Mouse (Mus musculus) liver, postnatal 0 days (tissue): ENCODE results near the gene Ctf1. TPM values are rescaled to one million over a fixed set of nuclear protein-coding genes. Genes with fewer than 3 reads are reported as not detected.

ENCODE experiments used
- ATAC-seq: fragments of 200-750 bp; cut with Nextera tagmentation; 2 replicates; pipeline ENCODE4 v1.8.0; 2017; ENCODE audit warnings: mild to moderate bottlenecking, moderate library complexity
- DNase-seq: peaks from one replicate; pipeline ENCODE4 v3.0.0-alpha.2; 2016
- H3K27ac ChIP-seq: fragments of 300-500 bp; sonication (generic); 2 replicates; pipeline ENCODE4 v1.5.1; 2014; ENCODE audit warnings: antibody characterized with exemption, moderate library complexity, mild to moderate bottlenecking, low read depth
- H3K27me3 ChIP-seq: fragments of 300-500 bp; sonication (generic); 2 replicates; pipeline ENCODE4 v1.6.1; 2014; ENCODE audit warnings: low read length, control low read depth, mixed read lengths; ENCODE audit not compliant: insufficient read depth
- H3K36me3 ChIP-seq: fragments of 300-500 bp; sonication (generic); replicated peaks from 2 replicates; pipeline ENCODE4 v1.6.1; 2014; ENCODE audit warnings: mild to moderate bottlenecking, control low read depth, low read length, moderate library complexity, mixed read lengths; ENCODE audit not compliant: insufficient read depth
- H3K4me1 ChIP-seq: fragments of 300-500 bp; sonication (generic); 2 replicates; pipeline ENCODE4 v1.6.1; 2014; ENCODE audit warnings: antibody characterized with exemption, mild to moderate bottlenecking, control low read depth; ENCODE audit not compliant: insufficient read depth
- H3K4me2 ChIP-seq: fragments of 300-500 bp; sonication (generic); 2 replicates; pipeline ENCODE4 v1.6.1; 2014; ENCODE audit warnings: low read depth, mild to moderate bottlenecking, low read length, moderate library complexity, mixed read lengths
- H3K4me3 ChIP-seq: fragments of 300-500 bp; sonication (generic); 2 replicates; pipeline ENCODE4 v1.5.1; 2014; ENCODE audit warnings: low read depth, low read length
- H3K9ac ChIP-seq: fragments of 300-500 bp; sonication (generic); replicated peaks from 2 replicates; pipeline ENCODE4 v1.6.1; 2014; ENCODE audit warnings: mild to moderate bottlenecking, moderate library complexity
- H3K9me3 ChIP-seq: fragments of 300-500 bp; sonication (generic); 2 replicates; pipeline ENCODE4 v1.6.1; 2016; ENCODE audit warnings: mild to moderate bottlenecking, control low read depth, low read length, mixed read lengths
- CTCF ChIP-seq: sonication (generic); IDR thresholded peaks from 2 replicates; pipeline ENCODE4 v1.5.1; 2016; ENCODE audit warnings: antibody characterized with exemption, low read depth
- EP300 ChIP-seq: IDR thresholded peaks from 2 replicates; pipeline ENCODE4 v1.6.1; 2016; ENCODE audit warnings: antibody characterized with exemption, low read depth, mild to moderate bottlenecking
- WGBS: fragments of 180-500 bp; shearing (Covaris S2); extraction: QIAGEN DNeasy Blood & Tissue Kit; methylation state at CpG from one replicate; pipeline ENCODE4 v1.1.7; 2014; ENCODE audit not compliant: insufficient replicate concordance; 5-methylcytosine and 5-hydroxymethylcytosine counted together
- polyA plus RNA-seq: library from polyadenylated mRNA; unstranded; fragments of >200 nt; fragmentation: Nextera tagmentation; extraction: Ambion mirVana; gene quantifications from 2 replicates; pipeline ENCODE4 v1.2.1, GENCODE M21; 2015

Ctf1 gene
- polyA plus RNA-seq, 1 experiment from 2014 or later, result 7.9 TPM

DNA sequence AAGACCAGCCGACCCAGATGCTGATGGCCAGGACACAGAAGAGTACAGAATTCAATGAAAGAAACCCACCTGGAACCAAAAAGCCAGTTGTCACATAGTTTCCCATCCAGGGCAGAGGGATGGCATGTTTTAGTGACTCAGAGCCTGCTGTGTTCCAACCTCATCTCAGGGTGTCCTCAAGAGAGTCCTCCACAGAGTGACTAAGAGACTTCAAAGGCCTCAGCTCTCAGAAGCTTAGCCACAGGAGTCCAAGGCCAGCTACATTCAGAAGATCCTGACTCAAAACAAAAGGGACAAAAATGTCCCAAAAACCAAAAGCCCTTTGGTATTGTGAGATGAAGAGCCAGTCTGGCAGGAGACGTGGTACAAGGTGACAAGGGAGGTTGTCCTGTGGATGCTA, 33.7 kb upstream of the Ctf1 start:
- ATAC-seq, result no peak
- Histone ChIP-seq H3K9me3 (no peaks in the 10 kb centered on the region), H3K4me3 (no peak overlapping the region), H3K27ac (no peak overlapping the region), H3K9ac (no peak overlapping the region), H3K27me3 (no peaks in the 10 kb centered on the region), H3K4me1 (0 out of 2 replicates have a peak, but pooled peaks cover 3% of the 10 kb centered on the region), H3K36me3 (no peaks in the 10 kb centered on the region), H3K4me2 (no peak overlapping the region)
- TF ChIP-seq CTCF, result no peak
- DNase-seq, result no peak
- 71% methylated on average over 2 of the region's 2 CpGs for WGBS

- no peak for TF ChIP-seq CTCF
- no peak for TF ChIP-seq EP300
- WGBS, result 89% methylated on average over 13 of the region's 13 CpGs
- no peak overlapping the region for H3K9ac ChIP-seq
- H3K4me2 ChIP-seq, result no peak overlapping the region
- ATAC-seq, result no peak
- no peak overlapping the region for H3K27ac ChIP-seq
- H3K4me3 ChIP-seq, result no peak overlapping the region
- H3K27me3 ChIP-seq, result no peaks in the 10 kb centered on the region
- 0 out of 2 replicates have a peak, but pooled peaks cover 3% of the 10 kb centered on the region for H3K4me1 ChIP-seq
- H3K9me3 ChIP-seq, result no peaks in the 10 kb centered on the region
- no peak for DNase-seq
- no peaks in the 10 kb centered on the region for H3K36me3 ChIP-seq
These were observed 32.0 kb upstream of the Ctf1 start for GRCm38 (mm10) chr7:127680541-127680940.

DNA sequence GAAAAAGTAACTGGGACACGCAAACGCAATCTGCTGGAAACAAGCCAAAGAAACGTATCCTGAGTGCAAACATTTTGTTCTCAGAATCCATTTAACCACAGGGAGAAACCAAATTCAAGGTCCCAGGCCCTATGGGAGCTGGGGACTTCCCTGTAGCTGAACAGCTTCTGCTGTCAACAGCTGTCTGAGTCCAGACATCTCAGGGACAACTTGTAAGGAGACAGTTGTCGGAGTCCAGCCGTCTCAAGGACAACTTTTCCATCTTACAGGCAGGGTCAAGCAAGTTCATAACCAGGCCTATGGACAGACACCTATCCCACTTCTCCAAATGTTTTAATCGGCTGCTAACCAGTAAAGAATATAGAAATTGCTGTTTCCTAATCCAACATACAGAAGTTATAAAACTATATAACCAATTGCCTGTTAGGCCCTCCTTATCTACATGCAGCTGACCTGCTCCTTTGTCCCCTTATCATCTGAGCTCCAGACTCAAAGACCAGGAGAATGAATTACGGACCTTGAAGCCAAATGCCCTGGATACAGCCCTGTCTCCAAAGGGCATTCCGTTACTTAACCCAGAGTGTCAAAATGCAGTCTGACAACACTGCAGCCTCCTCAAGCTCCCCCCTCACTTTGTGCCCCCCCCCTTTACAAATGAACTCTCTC, 30.5 kb upstream of the Ctf1 start:
- H3K9me3 ChIP-seq, result no peaks in the 10 kb centered on the region
- WGBS, result 60% methylated on average over 8 of the region's 8 CpGs
- no peak for DNase-seq

DNA sequence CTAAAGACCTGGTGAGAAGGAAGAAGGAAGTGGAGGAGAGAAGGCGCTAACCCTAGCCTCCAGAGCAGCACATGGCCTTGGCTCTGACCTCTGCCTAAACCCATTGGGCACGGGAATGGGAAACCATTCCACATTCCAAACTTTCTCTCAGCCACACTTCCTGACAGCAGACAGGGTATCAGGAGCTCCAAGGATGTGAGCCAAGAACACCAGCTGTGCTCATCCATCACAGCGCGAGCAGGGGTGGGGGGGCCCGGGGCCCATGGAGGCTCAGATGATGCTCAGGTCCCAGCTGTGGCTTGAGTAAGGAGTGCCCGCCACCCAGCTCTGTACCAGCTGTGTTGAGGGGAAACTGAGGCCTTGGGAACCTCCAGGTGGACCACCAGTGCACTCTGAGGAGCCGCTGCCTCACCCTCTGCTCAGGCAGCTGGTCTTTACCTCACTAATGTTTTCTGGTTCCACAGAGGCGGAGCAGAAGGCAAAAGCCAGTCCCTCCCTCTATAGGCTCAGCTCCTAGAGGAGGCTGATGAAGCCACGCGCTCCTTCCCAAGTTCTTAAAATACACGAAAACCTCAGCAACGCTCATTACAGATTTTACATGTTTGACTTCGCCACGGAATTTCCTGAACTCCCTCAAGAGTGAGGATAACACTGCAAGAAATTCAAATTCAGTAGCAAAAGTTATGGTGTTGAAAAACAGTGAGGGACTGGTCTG, 27.1 kb upstream of the Ctf1 start:
- Histone ChIP-seq H3K4me2 (no peak overlapping the region), H3K9me3 (no peaks in the 10 kb centered on the region), H3K9ac (no peak overlapping the region), H3K36me3 (no peaks in the 10 kb centered on the region), H3K4me3 (no peak overlapping the region), H3K4me1 (0 out of 2 replicates have a peak, but pooled peaks cover 3% of the 10 kb centered on the region), H3K27me3 (no peaks in the 10 kb centered on the region), H3K27ac (no peak overlapping the region)
- TF ChIP-seq CTCF (no peak), EP300 (no peak)
- ATAC-seq, result no peak
- no peak for DNase-seq
- 82% methylated on average over 14 of the region's 14 CpGs for WGBS

More for the DNA sequence above, 30.5 kb upstream of the Ctf1 start:
- Histone ChIP-seq H3K27me3 (no peaks in the 10 kb centered on the region), H3K27ac (no peak overlapping the region), H3K4me2 (no peak overlapping the region), H3K4me3 (no peak overlapping the region), H3K36me3 (no peaks in the 10 kb centered on the region), H3K4me1 (0 out of 2 replicates have a peak, but pooled peaks cover 3% of the 10 kb centered on the region), H3K9ac (no peak overlapping the region)
- TF ChIP-seq CTCF (no peak), EP300 (no peak)
- no peak for ATAC-seq

- Histone ChIP-seq H3K4me2 (no peak overlapping the region), H3K9ac (no peak overlapping the region), H3K36me3 (no peaks in the 10 kb centered on the region), H3K27ac (no peak overlapping the region), H3K9me3 (no peaks in the 10 kb centered on the region), H3K27me3 (no peaks in the 10 kb centered on the region), H3K4me1 (no peaks in the 10 kb centered on the region), H3K4me3 (no peak overlapping the region)
- DNase-seq (no peak), ATAC-seq (no peak)
- TF ChIP-seq CTCF (no peak), EP300 (no peak)
- 67% methylated on average over 11 of the region's 11 CpGs for WGBS
These were observed 25.6 kb upstream of the Ctf1 start for GRCm38 (mm10) chr7:127686740-127687449.

- no peaks in the 10 kb centered on the region for H3K9me3 ChIP-seq
- H3K27ac ChIP-seq, result no peak overlapping the region
- no peak overlapping the region for H3K9ac ChIP-seq
- no peak for TF ChIP-seq CTCF
- TF ChIP-seq EP300, result no peak
- H3K4me2 ChIP-seq, result no peak overlapping the region
- no peak overlapping the region for H3K4me3 ChIP-seq
- DNase-seq, result no peak
- H3K4me1 ChIP-seq, result no peaks in the 10 kb centered on the region
- no peaks in the 10 kb centered on the region for H3K27me3 ChIP-seq
- ATAC-seq, result no peak
- no peaks in the 10 kb centered on the region for H3K36me3 ChIP-seq
- 87% methylated on average over 7 of the region's 7 CpGs for WGBS
These were observed 23.6 kb upstream of the Ctf1 start for GRCm38 (mm10) chr7:127688935-127689334.
